Mouse (Mus musculus): ENCODE data around the gene Gm20431. TPM values are rescaled to one million over a fixed set of nuclear protein-coding genes. Genes with fewer than 3 reads are reported as not detected.
"Not testable (repeated sequence)": the region's sequence is repeated elsewhere in the genome, so short reads cannot be mapped to it uniquely, and the experiment has no call there.

Gene Gm20431
- polyA plus RNA-seq, 1 experiment from 2014 or later: 9.8 TPM

- Histone ChIP-seq H3K36me3 (peaks cover 49% of the 10 kb centered on the region), H3K27ac (no peak overlapping the region), H3K4me3 (replicated peaks) (no peak overlapping the region), H3K9ac (replicated peaks) (no peak overlapping the region), H3K27me3 (no peaks in the 10 kb centered on the region), H3K4me1 (replicated peaks) (0 out of 2 replicates have a peak, but pooled peaks cover 5% of the 10 kb centered on the region), H3K9me3 (no peaks in the 10 kb centered on the region), H3K4me2 (replicated peaks) (no peak overlapping the region)
- no peak for ATAC-seq
- WGBS: 83% methylated on average over 7 of the region's 7 CpGs
Observed at GRCm38 (mm10) chr2:167652694-167653093, 8.6 kb downstream of the Gm20431 start.

DNA sequence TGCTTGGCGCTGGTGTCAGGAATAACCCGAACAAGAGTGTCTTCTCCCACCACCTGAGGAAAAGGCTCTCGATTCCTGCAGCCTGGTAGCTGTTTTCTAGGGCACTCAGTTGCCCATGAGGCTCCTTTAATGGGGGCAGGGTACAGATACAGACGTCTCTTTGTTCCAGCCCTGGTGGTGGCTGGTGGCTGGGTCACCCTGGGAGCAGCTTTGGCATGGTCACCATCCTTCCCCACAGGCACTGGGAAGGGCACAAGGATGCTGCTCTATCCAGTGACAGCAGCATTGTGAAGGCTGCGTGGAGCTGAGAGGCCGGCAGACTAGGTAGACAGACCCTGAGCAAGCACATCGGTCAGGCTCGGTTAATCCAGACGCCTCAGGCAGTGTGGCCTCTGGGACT, 9.7 kb downstream of the Gm20431 start:
- H3K9me3 ChIP-seq: no peaks in the 10 kb centered on the region
- no peak overlapping the region for H3K27ac ChIP-seq
- H3K4me3 ChIP-seq (replicated peaks): no peak overlapping the region
- H3K9ac ChIP-seq (replicated peaks): no peak overlapping the region
- no peaks in the 10 kb centered on the region for H3K27me3 ChIP-seq
- H3K36me3 ChIP-seq: peaks cover 49% of the 10 kb centered on the region
- H3K4me1 ChIP-seq (replicated peaks): 0 out of 2 replicates have a peak, but pooled peaks cover 2% of the 10 kb centered on the region
- no peak overlapping the region for H3K4me2 ChIP-seq (replicated peaks)
- no peak for ATAC-seq
- 89% methylated on average over 9 of the region's 9 CpGs for WGBS

- Histone ChIP-seq H3K9me3 (no peaks in the 10 kb centered on the region), H3K27ac (no peak overlapping the region), H3K36me3 (peaks cover 64% of the 10 kb centered on the region), H3K27me3 (no peaks in the 10 kb centered on the region), H3K4me1 (replicated peaks) (no peaks in the 10 kb centered on the region), H3K4me3 (replicated peaks) (no peak overlapping the region), H3K4me2 (replicated peaks) (no peak overlapping the region), H3K9ac (replicated peaks) (no peak overlapping the region)
- ATAC-seq: no peak
- WGBS: 90% methylated on average over 12 of the region's 12 CpGs
Observed at GRCm38 (mm10) chr2:167649290-167650032, 11.8 kb downstream of the Gm20431 start.

DNA sequence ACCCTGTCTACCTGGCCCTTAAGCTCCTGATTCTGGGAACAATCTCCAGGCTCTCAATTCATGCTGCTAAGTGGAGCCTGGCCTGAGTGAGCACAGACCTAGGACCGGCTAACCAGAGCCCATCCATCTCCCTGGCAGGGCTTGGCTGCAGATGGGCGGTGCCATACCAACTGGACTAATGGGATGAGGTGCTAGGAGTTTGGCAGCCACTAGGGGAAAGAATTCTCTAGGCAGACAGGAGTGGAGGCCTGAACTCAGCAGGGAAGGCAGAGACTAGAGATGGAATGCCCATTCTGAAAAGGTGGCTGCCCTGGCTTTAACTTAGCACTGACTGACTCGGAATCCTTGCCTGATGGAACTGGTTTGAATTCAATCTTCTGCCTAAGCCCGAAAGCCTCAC, 14.9 kb downstream of the Gm20431 start:
- WGBS: 83% methylated on average over 4 of the region's 4 CpGs
- no peaks in the 10 kb centered on the region for H3K4me1 ChIP-seq (replicated peaks)
- H3K4me2 ChIP-seq (replicated peaks): no peak overlapping the region
- H3K9me3 ChIP-seq: no peaks in the 10 kb centered on the region
- H3K27me3 ChIP-seq: no peaks in the 10 kb centered on the region
- no peak overlapping the region for H3K27ac ChIP-seq
- no peak overlapping the region for H3K9ac ChIP-seq (replicated peaks)
- H3K36me3 ChIP-seq: peaks cover 49% of the 10 kb centered on the region
- H3K4me3 ChIP-seq (replicated peaks): no peak overlapping the region
- no peak for ATAC-seq

GRCm38 (mm10) chr2:167643356-167644052, 17.8 kb downstream of the Gm20431 start:
- peaks cover 39% of the 10 kb centered on the region for H3K36me3 ChIP-seq
- H3K4me1 ChIP-seq (replicated peaks): not testable (repeated sequence)
- 88% methylated on average over 13 of the region's 13 CpGs for WGBS

GRCm38 (mm10) chr2:167642164-167642563, 19.1 kb downstream of the Gm20431 start:
- 90% methylated on average over 6 of the region's 6 CpGs for WGBS
- Histone ChIP-seq H3K4me2 (replicated peaks) (no peak overlapping the region), H3K9me3 (no peaks in the 10 kb centered on the region), H3K4me1 (replicated peaks) (no peaks in the 10 kb centered on the region), H3K27ac (no peak overlapping the region), H3K27me3 (no peaks in the 10 kb centered on the region), H3K4me3 (replicated peaks) (no peak overlapping the region), H3K9ac (replicated peaks) (no peak overlapping the region), H3K36me3 (peaks cover 30% of the 10 kb centered on the region)
- ATAC-seq: no peak

More at GRCm38 (mm10) chr2:167643356-167644052, 17.8 kb downstream of the Gm20431 start:
- H3K4me2 ChIP-seq (replicated peaks); H3K27ac ChIP-seq; H3K9ac ChIP-seq (replicated peaks); ATAC-seq; H3K27me3 ChIP-seq; H3K4me3 ChIP-seq (replicated peaks); H3K9me3 ChIP-seq: not testable (repeated sequence)

GRCm38 (mm10) chr2:167641337-167641736, 20.0 kb downstream of the Gm20431 start:
- no peak overlapping the region for H3K4me2 ChIP-seq (replicated peaks)
- no peak overlapping the region for H3K27ac ChIP-seq
- no peak overlapping the region for H3K9ac ChIP-seq (replicated peaks)
- H3K36me3 ChIP-seq: peaks cover 28% of the 10 kb centered on the region
- H3K4me3 ChIP-seq (replicated peaks): no peak overlapping the region
- 54% methylated on average over 8 of the region's 8 CpGs for WGBS
- no peak for ATAC-seq
- no peaks in the 10 kb centered on the region for H3K9me3 ChIP-seq
- H3K4me1 ChIP-seq (replicated peaks): no peaks in the 10 kb centered on the region
- no peaks in the 10 kb centered on the region for H3K27me3 ChIP-seq

- Histone ChIP-seq H3K4me3 (replicated peaks) (no peak overlapping the region), H3K4me2 (replicated peaks) (no peak overlapping the region), H3K27me3 (no peaks in the 10 kb centered on the region), H3K9ac (replicated peaks) (no peak overlapping the region), H3K9me3 (no peaks in the 10 kb centered on the region), H3K4me1 (replicated peaks) (no peaks in the 10 kb centered on the region), H3K27ac (no peak overlapping the region), H3K36me3 (peaks cover 19% of the 10 kb centered on the region)
- 75% methylated on average over 3 of the region's 3 CpGs for WGBS
- no peak for ATAC-seq
Observed at GRCm38 (mm10) chr2:167640279-167640678, 21.0 kb downstream of the Gm20431 start.

DNA sequence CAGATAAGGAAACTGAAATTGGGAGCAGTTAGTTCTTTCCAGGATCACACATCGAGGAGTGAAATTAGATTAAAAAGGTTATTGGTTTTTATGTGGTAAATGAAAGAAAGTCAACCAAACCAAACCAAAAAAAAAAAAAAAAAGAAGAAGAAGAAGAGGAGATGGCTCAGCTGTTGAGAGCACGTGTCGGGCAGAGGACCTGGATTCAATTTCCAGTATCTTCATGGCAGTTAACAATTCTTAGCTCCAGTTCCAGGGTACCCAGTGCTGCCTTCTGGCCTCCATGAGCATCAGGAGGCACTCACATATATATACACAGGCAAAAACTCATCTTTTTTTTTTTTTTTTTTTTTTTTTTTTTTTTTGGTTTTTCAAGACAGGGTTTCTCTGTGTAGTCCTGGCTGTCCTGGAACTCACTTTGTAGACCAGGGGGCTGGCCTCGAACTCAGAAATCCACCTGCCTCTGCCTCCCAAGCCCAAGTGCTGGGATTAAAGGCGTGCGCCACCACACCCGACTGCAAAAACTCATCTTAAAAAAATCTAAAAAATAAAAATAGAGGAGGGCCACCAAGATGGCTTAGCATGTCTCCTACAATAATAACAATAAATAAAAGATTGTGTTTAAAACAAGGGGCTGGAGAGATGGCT, 26.3 kb downstream of the Gm20431 start:
- H3K4me2 ChIP-seq (replicated peaks): peak overlapping the region; percentile 49
- H3K4me1 ChIP-seq (replicated peaks): peaks cover 32% of the 10 kb centered on the region
- no peaks in the 10 kb centered on the region for H3K27me3 ChIP-seq
- 85% methylated on average over 7 of the region's 7 CpGs for WGBS
- peak overlapping the region; percentile 27 for H3K4me3 ChIP-seq (replicated peaks)
- no peaks in the 10 kb centered on the region for H3K9me3 ChIP-seq
- no peaks in the 10 kb centered on the region for H3K36me3 ChIP-seq
- ATAC-seq: no peak
- no peak overlapping the region for H3K27ac ChIP-seq
- no peak overlapping the region for H3K9ac ChIP-seq (replicated peaks)

GRCm38 (mm10) chr2:167634338-167634770, 26.9 kb downstream of the Gm20431 start:
- Histone ChIP-seq H3K4me2 (replicated peaks) (peak overlapping the region; percentile 49), H3K27me3 (no peaks in the 10 kb centered on the region), H3K36me3 (no peaks in the 10 kb centered on the region), H3K9ac (replicated peaks) (0 out of 2 replicates have a peak overlapping the region, but pooled peaks have one; percentile 39), H3K4me1 (replicated peaks) (peaks cover 38% of the 10 kb centered on the region), H3K4me3 (replicated peaks) (peak overlapping the region; percentile 27), H3K9me3 (no peaks in the 10 kb centered on the region), H3K27ac (peak overlapping the region; percentile 49)
- under 1% methylated on average over 15 of the region's 15 CpGs for WGBS
- peak; percentile 62 for ATAC-seq

DNA sequence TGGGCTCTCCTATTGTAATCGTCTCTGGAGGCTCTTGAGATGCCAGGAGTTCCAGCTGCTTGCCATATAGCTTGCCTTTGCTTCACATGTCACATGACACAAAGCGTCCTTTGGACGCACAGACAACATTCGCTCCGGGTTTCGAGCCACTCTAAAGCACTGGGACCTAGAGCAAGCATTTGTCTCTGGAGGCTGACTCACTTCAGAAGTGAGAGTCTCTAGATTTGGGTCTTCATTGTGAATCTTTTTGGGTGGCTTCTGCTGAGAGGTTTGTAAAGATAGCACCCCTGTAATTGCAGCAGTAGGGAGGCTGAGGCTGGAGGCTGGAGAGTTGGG, 27.8 kb downstream of the Gm20431 start:
- Histone ChIP-seq H3K4me3 (replicated peaks) (no peak overlapping the region), H3K27ac (no peak overlapping the region), H3K9me3 (no peaks in the 10 kb centered on the region), H3K4me2 (replicated peaks) (no peak overlapping the region), H3K9ac (replicated peaks) (no peak overlapping the region), H3K27me3 (no peaks in the 10 kb centered on the region), H3K4me1 (replicated peaks) (peaks cover 47% of the 10 kb centered on the region), H3K36me3 (peaks cover 5% of the 10 kb centered on the region)
- 92% methylated on average over 6 of the region's 6 CpGs for WGBS
- no peak for ATAC-seq

Measured in midbrain, embryonic 13.5 days (tissue).